Mouse (Mus musculus) embryonic fibroblast, embryonic 13.5 days (primary cell): ENCODE measurements around the gene Samd13. TPM values are rescaled to one million over a fixed set of nuclear protein-coding genes. Genes with fewer than 3 reads are reported as not detected.
A peak's percentile ranks its signal among the peaks of the same experiment; 100 is the strongest.

ENCODE experiments used
- H3K27ac ChIP-seq: 2 replicates; pipeline ENCODE4 v1.5.1; 2012; ENCODE audit warnings: low read length, control low read depth, inconsistent platforms; ENCODE audit not compliant: insufficient read depth
- H3K4me1 ChIP-seq: 2 replicates; pipeline ENCODE4 v1.6.1; 2011; ENCODE audit warnings: low read length; ENCODE audit not compliant: control insufficient read depth, insufficient read depth
- H3K4me3 ChIP-seq: 2 replicates; pipeline ENCODE4 v1.5.1; 2011; ENCODE audit warnings: mild to moderate bottlenecking, control low read depth, low read length; ENCODE audit not compliant: insufficient read depth
- CTCF ChIP-seq: IDR thresholded peaks from 2 replicates; pipeline ENCODE4 v1.5.1; 2011; ENCODE audit warnings: mild to moderate bottlenecking, control low read depth, low read length, moderate library complexity, borderline replicate concordance; ENCODE audit not compliant: insufficient read depth
- POLR2A ChIP-seq: IDR thresholded peaks from 2 replicates; pipeline ENCODE4 v1.6.1; 2011; ENCODE audit warnings: low read depth, mild to moderate bottlenecking, control low read depth, low read length, moderate library complexity
- polyA plus RNA-seq: library from polyadenylated mRNA; stranded (reverse); fragments of >200 nt; gene quantifications from 2 replicates; pipeline ENCODE4 v1.2.4, GENCODE M21; 2011; ENCODE audit warnings: low read depth; ENCODE audit not compliant: missing spikeins, insufficient read length

Gene Samd13
- 0.53 and 1.1 TPM in 2 replicates for polyA plus RNA-seq

GRCm38 (mm10) chr3:146684811-146685675 lies at the start of gene Samd13:
Gene Samd13 (minus strand): TSS chr3:146685592.
- Histone ChIP-seq H3K4me1 (peaks cover 5% of the 10 kb centered on the region; the same call in 1 of the 2 replicates), H3K27ac (no peak within 1 kb of the TSS), H3K4me3 (peak within 1 kb of the TSS; percentile 49)
- no peak for TF ChIP-seq CTCF
- peak; percentile 39; the same call in 1 of the 2 replicates for TF ChIP-seq POLR2A

- TF ChIP-seq CTCF, result no peak
- TF ChIP-seq POLR2A, result no peak
- no peak overlapping the region for H3K27ac ChIP-seq
- H3K4me3 ChIP-seq, result no peak overlapping the region
- peaks cover 2% of the 10 kb centered on the region; the same call in 1 of the 2 replicates for H3K4me1 ChIP-seq
Observed at GRCm38 (mm10) chr3:146731499-146731898, 46.1 kb upstream of the Samd13 start.

GRCm38 (mm10) chr3:146723037-146723436 lies 37.6 kb upstream of the Samd13 start:
- TF ChIP-seq POLR2A, result no peak
- TF ChIP-seq CTCF, result no peak
- no peaks in the 10 kb centered on the region; the same call in 1 of the 2 replicates for H3K4me1 ChIP-seq

GRCm38 (mm10) chr3:146719696-146720095 lies 34.3 kb upstream of the Samd13 start:
- Histone ChIP-seq H3K4me1 (no peaks in the 10 kb centered on the region; the same call in 1 of the 2 replicates), H3K4me3 (no peak overlapping the region), H3K27ac (no peak overlapping the region)
- no peak for TF ChIP-seq CTCF
- no peak for TF ChIP-seq POLR2A

More at GRCm38 (mm10) chr3:146723037-146723436, 37.6 kb upstream of the Samd13 start:
- Histone ChIP-seq H3K27ac (no peak overlapping the region), H3K4me3 (no peak overlapping the region)

- Histone ChIP-seq H3K27ac (no peak overlapping the region), H3K4me3 (no peak overlapping the region), H3K4me1 (no peaks in the 10 kb centered on the region; the same call in 1 of the 2 replicates)
- no peak for TF ChIP-seq CTCF
- no peak for TF ChIP-seq POLR2A
Observed at GRCm38 (mm10) chr3:146718251-146718650, 32.9 kb upstream of the Samd13 start.

- Histone ChIP-seq H3K4me3 (no peak overlapping the region), H3K4me1 (peaks cover 2% of the 10 kb centered on the region), H3K27ac (no peak overlapping the region)
- TF ChIP-seq CTCF (no peak), POLR2A (no peak)
Observed at GRCm38 (mm10) chr3:146712305-146712704, 26.9 kb upstream of the Samd13 start.

GRCm38 (mm10) chr3:146711559-146711958 lies 26.2 kb upstream of the Samd13 start:
- H3K4me3 ChIP-seq, result no peak overlapping the region

GRCm38 (mm10) chr3:146711084-146711483 lies 25.7 kb upstream of the Samd13 start:
- H3K27ac ChIP-seq, result no peak overlapping the region
- no peak for TF ChIP-seq CTCF
- TF ChIP-seq POLR2A, result no peak
- H3K4me1 ChIP-seq, result peaks cover 2% of the 10 kb centered on the region
- H3K4me3 ChIP-seq, result no peak overlapping the region

More at GRCm38 (mm10) chr3:146711559-146711958, 26.2 kb upstream of the Samd13 start:
- no peak for TF ChIP-seq POLR2A
- no peak for TF ChIP-seq CTCF
- no peak overlapping the region for H3K27ac ChIP-seq
- H3K4me1 ChIP-seq, result peaks cover 2% of the 10 kb centered on the region

GRCm38 (mm10) chr3:146709086-146709485 lies 23.7 kb upstream of the Samd13 start:
- peaks cover 2% of the 10 kb centered on the region for H3K4me1 ChIP-seq
- H3K27ac ChIP-seq, result no peak overlapping the region
- H3K4me3 ChIP-seq, result no peak overlapping the region
- no peak for TF ChIP-seq CTCF
- no peak for TF ChIP-seq POLR2A

GRCm38 (mm10) chr3:146708381-146708780 lies 23.0 kb upstream of the Samd13 start:
- TF ChIP-seq POLR2A (no peak), CTCF (no peak)
- H3K4me3 ChIP-seq, result no peak overlapping the region
- no peak overlapping the region for H3K27ac ChIP-seq
- peaks cover 2% of the 10 kb centered on the region for H3K4me1 ChIP-seq
